Mouse (Mus musculus) ovary, postnatal 10 days (tissue): ENCODE results near the gene Fnbp1l.

ENCODE experiments used
- DNase-seq: peaks from one replicate; pipeline ENCODE4 v3.0.0; 2022; ENCODE audit warnings: low spot score

Fnbp1l gene

DNA sequence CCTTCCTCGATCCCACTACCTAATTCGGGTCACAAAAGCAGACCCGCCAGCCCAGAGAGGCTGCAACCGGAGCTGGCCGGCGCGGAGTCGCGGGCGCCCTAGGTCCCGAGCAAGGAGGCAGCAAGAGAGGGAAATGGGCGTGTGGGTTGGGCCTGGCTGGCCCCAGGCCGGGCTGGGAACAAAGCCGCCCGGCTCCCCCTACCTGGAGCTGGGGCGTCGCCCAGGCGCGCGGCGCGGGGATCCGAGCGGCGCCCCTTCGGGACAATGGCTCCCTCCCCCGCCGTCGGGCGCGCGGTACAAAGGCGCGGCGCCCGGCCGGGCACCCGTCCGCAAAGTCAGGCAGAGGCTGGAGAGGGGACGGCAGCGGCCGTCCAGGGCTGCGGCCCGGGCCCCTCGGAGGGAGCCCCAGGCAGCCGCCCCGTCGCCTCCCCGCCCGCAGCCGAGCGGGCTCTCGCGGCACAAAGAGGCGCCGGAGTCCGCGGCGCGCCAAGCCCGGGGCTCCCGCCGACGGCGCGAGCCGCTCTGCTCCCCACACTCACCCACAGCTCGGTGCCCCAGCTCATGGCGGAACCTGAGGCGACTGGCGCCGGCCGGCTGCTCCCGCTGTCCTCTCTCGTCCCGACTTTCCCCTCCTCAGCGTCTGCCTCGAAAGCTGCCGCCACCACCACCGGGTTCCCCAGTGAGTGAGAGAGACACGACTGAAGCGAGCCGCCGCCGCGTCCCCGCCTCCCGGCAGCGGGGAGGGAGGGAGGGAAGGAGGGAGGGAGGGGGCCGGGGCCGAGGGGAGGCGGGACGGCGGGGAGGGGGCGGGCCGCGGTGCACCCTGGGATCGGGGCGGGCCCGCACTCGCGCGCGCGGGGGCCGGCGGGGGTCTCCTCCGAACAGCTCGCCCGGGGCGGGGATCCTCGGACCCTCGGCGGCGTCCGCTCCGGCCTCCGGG, at the start of gene Fnbp1l:
Fnbp1l (minus strand) TSS at position 725 of the 940 bp plus-strand sequence.
- DNase-seq: peak; percentile 81

DNA sequence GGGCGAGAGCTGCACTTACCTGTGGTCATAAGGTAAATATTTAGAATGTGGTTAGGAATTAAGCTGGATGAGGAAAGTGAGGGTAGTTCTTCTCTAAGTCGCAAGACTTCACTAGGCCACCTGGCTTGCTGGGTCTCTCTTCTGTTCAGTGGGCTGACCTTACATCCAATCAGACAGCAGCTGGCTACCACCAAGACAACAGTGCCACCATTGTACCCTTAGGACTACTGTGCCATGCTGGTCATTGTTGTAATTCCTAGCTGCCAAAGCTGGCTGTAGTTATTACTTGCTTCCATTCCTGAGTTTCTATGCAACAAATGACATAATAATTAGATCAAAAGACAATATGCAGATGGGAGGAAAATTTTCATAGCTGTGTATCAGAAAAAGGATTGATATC, 41.3 kb upstream of the Fnbp1l start:
- no peak for DNase-seq

DNA sequence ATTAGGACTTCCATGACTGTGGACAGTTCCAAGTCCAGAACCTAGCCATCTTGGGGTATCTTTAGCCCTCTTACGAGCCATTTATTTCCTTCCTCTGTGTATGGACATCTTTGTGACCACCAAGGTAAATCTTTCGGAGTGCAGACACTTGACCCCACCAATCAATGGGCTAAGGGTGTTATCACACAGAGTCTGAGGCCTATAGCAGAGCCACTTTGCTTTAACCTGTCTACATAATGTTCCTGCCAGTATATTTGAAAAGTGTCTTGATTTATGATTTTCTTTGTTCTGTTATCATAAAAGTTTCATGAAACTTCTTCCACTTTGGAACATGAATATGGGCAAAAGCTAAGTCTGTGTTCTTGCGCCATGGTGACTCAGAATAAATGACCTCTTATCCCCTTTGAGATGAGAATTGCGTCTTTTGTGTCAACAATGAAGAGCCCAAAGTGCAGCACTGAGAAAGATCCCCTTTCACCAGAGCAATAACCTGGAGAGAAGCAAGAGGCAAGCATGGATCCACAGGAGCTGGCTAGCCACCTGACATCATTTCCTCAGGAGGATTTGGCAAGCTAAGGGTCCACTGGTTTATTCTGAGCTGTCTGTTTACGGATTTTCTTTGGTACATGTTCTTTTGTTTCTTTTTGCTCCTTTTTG, 39.9 kb upstream of the Fnbp1l start:
- DNase-seq: no peak

DNA sequence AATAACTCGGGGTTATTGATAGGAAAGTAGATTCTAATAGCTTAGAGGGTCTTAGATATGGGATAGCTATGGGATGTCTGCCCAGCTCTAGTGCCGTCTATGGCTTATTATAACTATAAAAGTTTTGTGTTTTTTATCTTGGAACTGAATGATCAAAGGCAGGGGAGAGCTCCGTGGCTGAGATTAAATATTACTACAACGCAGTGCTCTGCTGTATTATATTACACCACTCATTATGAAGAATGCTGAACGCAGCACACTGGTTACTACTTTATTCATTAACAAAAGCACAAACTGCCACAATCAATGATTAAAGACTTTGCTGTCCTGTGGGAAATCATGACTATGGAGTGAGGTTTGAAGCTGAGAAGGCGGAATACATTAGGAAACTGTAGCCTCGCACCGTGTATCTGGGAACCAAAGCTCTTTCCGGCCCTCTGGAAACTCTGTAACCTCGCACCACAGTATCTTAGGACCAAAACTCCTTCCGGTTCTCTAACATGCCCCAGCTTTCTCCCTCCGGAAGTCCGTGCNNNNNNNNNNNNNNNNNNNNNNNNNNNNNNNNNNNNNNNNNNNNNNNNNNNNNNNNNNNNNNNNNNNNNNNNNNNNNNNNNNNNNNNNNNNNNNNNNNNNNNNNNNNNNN, 27.8 kb upstream of the Fnbp1l start:
- no peak for DNase-seq

DNA sequence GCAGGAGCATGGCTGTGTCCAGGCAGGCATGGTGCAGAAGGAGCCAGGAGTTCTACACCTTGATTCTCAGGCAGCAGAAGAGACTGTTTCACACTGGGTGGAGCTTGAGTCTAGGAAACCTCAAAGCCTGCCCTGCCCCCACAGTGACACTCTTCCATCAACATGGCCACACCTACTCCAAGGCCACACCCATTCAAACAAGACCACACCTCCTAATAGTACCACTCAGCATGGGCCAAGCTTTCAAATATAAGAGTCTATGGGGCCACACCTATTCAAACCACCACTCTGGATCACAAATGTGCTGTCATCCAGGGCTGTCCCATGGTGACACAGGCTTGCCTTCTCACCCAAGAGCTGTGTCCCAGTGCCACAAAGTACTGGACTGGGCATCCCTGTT, 20.8 kb upstream of the Fnbp1l start:
- no peak for DNase-seq

DNA sequence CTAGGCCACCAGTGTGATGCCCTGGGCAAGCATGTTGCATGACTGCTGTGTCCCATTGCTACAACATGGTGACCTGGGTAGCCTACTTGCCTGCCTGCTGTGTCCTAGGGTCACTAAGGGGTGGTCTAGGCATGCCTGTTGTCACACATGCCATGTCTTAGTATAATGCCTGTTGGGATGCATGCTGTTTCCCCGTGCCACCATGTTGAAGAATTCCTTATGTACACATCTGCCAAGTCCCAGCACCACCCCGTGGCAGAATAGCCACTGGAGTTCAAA, 19.6 kb upstream of the Fnbp1l start:
- no peak for DNase-seq

DNA sequence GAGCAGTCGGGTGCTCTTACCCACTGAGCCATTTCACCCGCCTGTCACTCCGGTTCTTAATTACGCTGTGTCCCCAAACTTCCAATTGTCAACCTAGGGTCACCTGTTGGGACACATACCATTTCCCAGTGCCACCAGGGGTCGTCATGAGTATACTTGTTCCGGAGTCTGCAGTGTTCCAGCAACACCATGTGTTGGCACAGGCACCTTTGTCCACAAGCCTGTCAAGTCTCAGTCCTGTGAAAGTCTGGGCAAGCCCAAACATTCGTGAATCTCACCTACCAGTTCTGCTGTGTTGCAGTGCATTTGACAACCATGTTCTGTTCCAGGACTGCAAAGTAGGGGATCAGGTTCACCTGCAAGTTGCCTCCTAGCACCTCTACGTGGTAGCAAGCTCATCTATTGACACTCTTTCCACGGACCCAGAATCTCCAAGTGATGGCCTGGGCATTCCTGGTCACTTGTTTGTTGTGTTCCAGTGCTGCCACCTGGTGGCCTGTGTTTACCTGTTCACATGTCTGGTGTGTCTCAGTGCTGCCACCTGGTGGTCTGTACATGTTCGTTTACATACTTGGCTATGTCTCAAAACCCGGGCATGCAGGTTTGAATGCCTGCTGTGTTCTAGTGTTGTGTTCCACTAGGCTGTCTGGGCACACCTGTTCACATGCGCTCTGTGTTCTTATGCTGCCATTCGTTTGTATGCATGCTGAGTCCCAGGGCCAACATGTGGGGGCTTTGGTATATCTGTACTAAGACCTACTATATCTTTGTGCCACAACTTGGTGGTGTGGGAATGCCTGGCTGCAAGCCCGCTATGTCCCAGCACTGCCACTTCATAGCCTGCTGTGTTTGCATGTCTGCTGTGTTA, 19.0 kb upstream of the Fnbp1l start:
- peak; percentile 71 for DNase-seq

DNA sequence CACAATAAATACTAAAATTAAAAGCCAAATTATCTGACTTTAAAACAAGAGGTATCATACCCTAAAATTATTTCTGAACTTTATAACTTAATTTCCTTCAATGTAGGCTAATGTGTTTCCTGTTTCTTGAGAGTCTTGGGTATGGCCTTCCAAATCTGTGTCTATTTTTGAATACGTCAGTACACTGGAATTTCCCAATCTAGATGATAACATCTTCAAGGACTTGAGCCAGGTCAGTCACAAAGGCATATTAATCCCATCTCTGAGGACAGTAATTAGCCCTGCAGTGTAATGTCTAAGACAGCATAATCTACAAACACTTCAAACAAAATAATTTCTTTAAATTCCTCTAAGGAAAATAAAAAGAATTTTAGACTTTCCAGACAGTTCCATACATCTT, 17.8 kb upstream of the Fnbp1l start:
- DNase-seq: no peak

DNA sequence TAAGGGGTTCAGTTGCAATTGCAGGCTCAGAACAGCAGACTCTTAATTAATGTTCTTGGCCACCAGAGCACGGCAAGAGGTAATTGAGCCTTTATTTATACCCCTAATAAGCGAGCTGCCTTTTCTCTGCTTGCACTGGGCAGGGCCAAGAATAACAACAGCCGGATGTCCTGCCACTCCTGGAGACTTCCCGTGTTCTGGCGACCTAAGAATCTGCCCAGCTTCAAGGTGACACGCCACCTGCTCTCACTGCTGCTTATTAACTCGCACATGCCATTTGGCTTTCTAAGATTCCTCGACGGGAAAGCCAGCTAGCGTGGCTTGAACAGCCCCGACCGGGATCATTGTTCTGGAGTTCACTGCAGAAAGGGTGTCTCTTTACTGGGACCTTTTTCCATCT, 15.7 kb upstream of the Fnbp1l start:
- no peak for DNase-seq

DNA sequence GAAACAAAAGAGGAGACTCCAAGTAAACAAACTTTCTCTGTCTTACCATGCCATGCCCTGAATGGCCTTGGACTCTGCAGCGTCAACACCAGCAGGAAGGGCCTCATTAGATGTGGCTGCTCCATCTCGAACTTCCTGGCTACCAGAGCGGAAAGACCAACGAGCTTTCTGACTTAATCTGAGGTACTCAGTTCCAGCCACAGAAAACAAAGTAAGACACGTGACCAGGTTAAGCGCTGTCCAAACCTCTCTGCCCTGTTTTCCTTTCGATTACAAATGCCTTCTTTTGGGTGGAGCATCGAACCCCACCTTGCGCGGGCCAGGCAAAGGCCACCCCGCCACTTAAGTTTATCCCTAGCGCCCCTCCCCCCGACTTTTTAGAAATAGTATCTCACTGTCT, 10.1 kb upstream of the Fnbp1l start:
- no peak for DNase-seq

DNA sequence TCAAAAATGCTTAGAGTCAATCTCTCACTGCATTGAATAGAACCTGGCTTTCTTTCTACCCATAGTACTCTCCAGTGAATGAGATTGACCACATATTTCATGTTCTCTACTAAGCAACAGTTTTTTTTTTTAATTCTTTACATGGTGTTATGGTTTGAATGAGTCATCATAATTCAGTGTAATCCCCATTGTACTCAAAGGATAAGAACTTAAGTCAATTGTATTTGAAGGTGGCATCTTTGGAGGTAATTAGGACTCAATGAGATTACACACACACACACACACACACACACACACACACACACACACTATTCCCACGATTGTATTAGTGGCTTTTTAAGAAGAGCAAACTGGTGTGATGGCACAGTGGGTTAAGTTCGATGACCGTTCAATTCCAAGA, 9.4 kb upstream of the Fnbp1l start:
- no peak for DNase-seq

DNA sequence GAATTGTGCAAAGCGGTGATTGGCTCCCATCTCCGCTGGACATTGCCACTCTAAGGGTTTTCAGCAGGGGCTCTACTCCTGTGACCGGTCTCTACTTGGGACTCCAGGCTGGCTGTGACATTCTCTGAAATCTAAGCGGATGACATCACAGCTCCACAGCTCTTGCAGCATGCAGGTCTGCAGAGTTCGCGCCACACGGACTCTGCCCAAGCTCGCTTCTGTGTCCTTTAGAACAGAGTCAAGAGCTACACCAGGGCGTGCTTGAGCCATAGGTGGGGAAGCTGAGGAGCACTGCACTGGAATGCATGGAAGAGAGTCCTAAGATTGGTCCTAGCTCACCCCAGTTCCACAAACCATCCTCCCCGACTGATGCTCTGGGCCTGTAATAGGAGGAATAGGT, 9.0 kb upstream of the Fnbp1l start:
- DNase-seq: no peak

DNA sequence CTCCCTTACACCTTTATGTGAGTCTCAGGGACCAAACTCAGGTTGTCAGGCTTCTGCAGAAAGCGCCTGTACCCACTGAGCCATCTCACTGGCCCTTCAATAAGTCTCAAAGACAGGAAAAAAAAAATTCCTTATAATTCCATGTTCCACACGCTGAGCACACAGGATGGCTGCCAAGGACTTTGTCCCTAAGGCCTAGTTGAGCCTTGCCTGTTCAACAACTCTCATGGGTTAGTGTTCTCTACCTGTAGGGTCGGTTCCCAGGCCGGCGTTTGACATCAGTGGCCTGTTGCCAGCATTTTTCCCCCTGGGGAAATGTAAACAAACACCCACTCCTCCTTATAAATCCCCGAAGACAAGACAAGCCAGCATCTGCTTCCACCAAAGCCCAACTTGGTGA, 8.3 kb upstream of the Fnbp1l start:
- no peak for DNase-seq

DNA sequence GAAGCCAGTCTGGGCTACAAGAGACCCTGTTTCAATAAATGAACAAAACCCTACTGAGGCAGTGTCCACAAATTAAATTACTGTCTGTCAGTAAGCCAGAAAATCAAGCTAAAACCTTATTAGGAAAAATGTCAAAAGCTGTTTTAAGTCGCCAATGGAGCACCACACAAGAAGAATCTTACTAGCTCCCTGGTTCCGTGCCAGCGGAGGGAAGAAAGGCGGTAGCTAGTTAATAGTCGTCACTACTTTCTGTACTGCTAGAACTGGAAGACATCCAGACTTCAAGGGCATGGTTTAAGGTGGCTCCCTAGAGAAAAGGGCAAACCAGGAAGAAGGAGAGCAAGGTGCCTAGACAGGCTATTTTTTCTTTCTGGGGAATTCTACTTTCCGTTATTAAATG, 5.1 kb upstream of the Fnbp1l start:
- DNase-seq: no peak

DNA sequence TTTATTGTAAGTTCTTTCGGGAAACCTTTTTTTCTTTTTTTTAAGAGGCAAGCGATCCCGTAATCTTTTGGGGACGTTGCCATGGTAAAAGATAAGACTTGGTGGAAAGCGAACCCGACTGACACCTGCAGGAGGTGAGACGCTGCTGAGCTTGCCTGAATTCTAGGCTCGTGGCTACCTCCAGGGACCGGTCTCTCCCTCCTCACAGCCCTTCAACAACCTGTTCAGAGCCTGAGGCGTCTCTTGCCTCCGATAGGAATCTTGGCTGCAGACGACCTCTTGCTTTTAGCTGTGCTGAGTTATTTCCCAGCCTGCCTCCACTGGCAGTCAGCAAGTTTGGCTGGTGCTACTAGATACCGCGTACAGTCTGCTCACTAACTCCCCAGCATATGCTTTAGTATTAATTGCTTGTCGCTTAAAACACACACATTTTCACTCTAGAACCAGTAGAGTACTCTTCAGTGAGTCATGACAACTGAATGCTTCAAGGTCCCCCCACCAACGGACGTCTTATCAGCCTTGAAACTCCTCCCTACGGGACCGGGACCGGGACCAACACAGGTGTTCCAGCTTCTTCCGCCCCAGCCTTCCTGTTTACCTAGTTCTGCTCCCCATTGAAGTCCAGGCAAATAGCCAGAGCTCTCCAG, 893 bp upstream of the Fnbp1l start:
- no peak for DNase-seq

DNA sequence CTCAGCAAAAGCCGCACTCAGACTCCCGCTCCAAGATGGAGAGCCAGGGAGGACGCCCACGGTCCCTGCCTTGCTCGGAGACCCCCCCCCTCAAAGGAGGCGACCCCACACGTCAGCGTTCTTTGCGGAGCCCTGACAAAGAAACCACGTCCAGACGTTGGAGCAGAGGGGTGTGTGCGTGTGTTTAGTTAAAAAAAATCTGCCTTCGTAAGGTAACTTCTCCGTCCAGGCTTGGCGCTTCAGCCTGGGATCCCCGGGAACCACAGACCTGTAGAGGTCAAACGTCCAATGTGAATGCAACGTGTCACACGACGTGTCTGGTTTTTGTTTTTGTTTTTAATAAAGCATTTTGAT, 393 bp upstream of the Fnbp1l start:
- DNase-seq: no peak

DNA sequence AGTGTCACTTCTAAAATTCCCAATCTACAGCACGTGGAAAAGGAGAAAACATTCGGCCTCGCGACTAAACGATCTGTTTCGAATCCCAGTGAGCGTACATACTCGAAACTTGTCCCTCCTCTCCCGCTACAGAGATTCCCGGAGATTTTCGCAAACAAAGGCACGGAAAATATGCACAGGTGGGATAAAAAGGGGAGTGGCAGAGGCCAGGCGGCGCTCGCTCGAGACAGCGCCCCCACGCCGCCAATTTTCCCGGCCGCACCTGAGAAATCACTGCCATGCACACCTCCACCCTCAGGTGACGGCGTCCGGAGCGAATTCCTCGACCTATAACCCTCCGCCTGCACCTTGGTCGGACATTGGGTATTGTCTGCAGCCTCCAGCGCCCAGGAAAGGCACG, 1.1 kb downstream of the Fnbp1l start:
- no peak for DNase-seq

DNA sequence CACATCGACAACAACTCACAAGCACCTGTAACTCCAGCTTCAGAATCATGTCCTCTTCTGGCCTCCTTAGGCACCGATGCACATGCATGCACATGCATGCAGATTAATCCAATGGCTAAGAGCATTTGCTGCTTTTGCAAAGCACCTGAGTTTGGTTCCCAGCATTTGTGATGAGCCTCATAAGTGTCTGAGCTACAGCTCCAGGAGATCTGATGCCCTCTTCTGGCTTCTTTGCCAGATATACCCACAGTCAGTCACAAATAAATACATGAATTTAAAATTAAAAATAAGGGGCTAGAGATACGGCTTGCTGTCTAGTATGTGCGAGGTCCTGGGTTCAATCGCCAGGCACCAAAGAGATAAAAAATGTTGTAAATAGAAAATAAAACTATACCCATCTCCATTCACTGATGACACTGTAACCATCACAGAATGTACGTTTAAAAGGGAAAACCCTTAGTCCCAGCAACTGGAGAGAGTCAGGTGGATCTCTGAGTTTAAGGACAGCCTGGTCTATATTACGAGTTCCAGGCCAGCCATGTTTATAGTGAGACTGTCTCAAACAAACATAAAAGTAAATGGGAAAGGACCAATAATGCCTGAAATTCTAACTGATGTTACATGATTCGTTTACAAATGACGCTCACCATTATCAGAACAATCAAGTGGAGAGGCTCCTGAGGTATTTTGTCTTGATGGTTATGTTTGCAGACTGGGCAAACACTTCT, 1.7 kb downstream of the Fnbp1l start:
- no peak for DNase-seq

DNA sequence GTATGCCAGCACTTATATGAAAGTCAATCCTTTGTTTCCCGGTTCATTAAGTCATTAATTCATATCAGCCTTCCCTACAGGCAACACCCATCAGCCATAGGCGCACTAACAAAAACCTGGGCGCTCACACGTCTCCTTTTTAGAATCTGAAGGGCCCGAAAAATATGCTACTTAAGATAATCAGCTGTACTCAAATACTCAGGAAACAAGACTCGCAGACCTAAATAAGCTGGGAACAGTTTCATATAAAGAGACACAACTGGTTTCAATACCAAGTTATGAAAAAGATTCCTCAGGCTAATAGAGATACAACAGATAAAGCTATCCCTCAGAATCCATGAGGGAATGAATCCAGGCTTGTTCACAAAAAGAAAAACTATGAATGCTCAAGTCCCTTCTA, 7.0 kb downstream of the Fnbp1l start:
- DNase-seq: no peak

DNA sequence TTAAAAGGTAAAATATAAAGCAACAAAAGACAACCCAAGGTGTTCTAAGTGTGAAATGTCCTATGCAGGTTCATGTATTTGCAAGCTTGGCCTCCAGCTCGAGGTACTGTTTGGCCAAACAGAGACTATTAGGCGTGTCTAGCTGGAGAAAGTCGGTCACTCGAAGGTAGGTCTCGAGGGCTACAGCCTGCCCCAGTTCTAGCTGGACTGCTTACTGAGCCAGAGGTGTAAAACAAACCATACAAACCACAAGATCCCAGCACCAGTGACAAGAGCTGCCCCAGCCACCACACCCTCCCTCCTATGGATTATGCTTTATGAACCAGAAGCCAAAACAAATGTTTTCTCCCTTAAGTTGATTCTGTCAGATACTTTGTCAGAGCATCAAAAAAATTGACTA, 7.8 kb downstream of the Fnbp1l start:
- no peak for DNase-seq

DNA sequence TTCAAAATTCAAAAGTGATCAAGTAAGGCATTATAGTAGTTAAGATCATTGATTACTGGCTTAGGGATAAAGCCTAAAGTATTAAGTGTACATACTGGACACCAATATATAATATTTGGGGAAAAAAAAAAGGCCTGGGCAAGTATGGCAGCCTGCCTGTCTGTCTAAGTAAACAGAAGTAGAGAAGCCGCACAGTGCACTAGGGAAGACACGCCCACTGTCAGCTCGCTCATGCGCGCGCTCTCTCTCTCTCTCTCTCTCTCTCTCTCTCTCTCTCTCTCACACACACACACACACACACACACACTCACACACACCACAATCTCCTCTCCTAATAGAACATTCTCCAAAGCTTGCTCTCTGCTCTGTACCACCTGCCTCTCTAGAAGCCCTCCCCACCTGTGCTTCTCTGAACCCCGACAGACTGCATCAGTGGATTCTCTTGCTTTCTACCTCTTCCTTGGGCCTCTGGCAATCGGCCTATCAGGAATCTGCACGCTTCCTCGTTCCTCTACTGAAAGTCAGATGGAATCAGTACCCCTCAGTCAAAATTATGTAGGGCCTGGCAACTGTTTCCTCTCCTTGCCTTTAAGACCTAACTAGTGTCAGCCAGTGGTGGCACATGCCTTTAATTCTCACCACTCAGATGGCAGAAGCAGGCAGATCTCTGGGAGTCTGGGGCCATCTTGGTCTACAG, 13.3 kb downstream of the Fnbp1l start:
- DNase-seq: no peak
